Mouse (Mus musculus): ENCODE results near the gene Rnf145. TPM values are rescaled to one million over a fixed set of nuclear protein-coding genes. Genes with fewer than 3 reads are reported as not detected.

Rnf145 gene
- polyA plus RNA-seq, 1 experiment from 2014 or later = 36.6 TPM

Small RNA genes lying within 50 kb of the gene (microRNA-seq; reads per million reads assigned to microRNA genes)
- gene Gm22121 = not detected

Other genes with a start within 250 kb of the Rnf145 start
- not detected in 2 replicates for gene Il12b, start 118.9 kb upstream of the Rnf145 start, polyA plus RNA-seq (2015; fragmentation: Nextera tagmentation; extraction: Ambion mirVana)
- gene Ublcp1, start 48.5 kb upstream of the Rnf145 start, polyA plus RNA-seq (2015; fragmentation: Nextera tagmentation; extraction: Ambion mirVana) = 42.5 and 51.1 TPM in 2 replicates
- gene Ebf1, start 98.4 kb downstream of the Rnf145 start, polyA plus RNA-seq (2015; fragmentation: Nextera tagmentation; extraction: Ambion mirVana) = 7.9 and 8.7 TPM in 2 replicates